Mouse (Mus musculus) liver, embryonic 11.5 days (tissue): Measurements from ENCODE around the gene Mrpl55. TPM values are rescaled to one million over a fixed set of nuclear protein-coding genes. Genes with fewer than 3 reads are reported as not detected.

Experiments
- ATAC-seq: fragments of 200-750 bp; cut with Nextera tagmentation; replicated peaks from 2 replicates; pipeline ENCODE4 v1.8.0; 2017; ENCODE audit warnings: moderate number of reproducible peaks, mild to moderate bottlenecking, moderate TSS enrichment, moderate library complexity; ENCODE audit not compliant: low FRiP score
- DNase-seq: peaks from one replicate; pipeline ENCODE4 v3.0.0-alpha.2; 2017; ENCODE audit warnings: low spot score
- H3K27ac ChIP-seq: fragments of 300-500 bp; sonication (generic); 2 replicates; pipeline ENCODE4 v1.5.1; 2014; ENCODE audit warnings: mild to moderate bottlenecking, low read depth, low read length, control low read depth
- H3K27me3 ChIP-seq: fragments of 300-500 bp; sonication (generic); replicated peaks from 2 replicates; pipeline ENCODE4 v1.6.1; 2014; ENCODE audit warnings: low read length, mixed read lengths; ENCODE audit not compliant: control insufficient read depth, insufficient read depth
- H3K36me3 ChIP-seq: fragments of 300-500 bp; sonication (generic); 2 replicates; pipeline ENCODE4 v1.6.1; 2014; ENCODE audit warnings: mild to moderate bottlenecking, low read length, moderate library complexity, mixed read lengths; ENCODE audit not compliant: control insufficient read depth, insufficient read depth
- H3K4me1 ChIP-seq: fragments of 300-500 bp; sonication (generic); replicated peaks from 2 replicates; pipeline ENCODE4 v1.6.1; 2014; ENCODE audit warnings: low read length, mixed read lengths; ENCODE audit not compliant: control insufficient read depth, insufficient read depth
- H3K4me2 ChIP-seq: fragments of 300-500 bp; sonication (generic); 2 replicates; pipeline ENCODE4 v1.6.1; 2014; ENCODE audit warnings: mild to moderate bottlenecking, control low read depth, moderate library complexity
- H3K4me3 ChIP-seq: fragments of 300-500 bp; sonication (generic); 2 replicates; pipeline ENCODE4 v1.5.1; 2014; ENCODE audit warnings: low read depth, low read length, control low read depth
- H3K9ac ChIP-seq: fragments of 300-500 bp; sonication (generic); 2 replicates; pipeline ENCODE4 v1.6.1; 2014; ENCODE audit warnings: low read depth, low read length, control low read depth
- H3K9me3 ChIP-seq: fragments of 300-500 bp; sonication (generic); 2 replicates; pipeline ENCODE4 v1.6.1; 2016; ENCODE audit warnings: low read length, inconsistent platforms, mixed read lengths; ENCODE audit not compliant: control insufficient read depth
- WGBS: fragments of 180-500 bp; shearing (Covaris S2); extraction: QIAGEN DNeasy Blood & Tissue Kit; methylation state at CpG from one replicate; pipeline ENCODE4 v1.1.7; 2014; 5-methylcytosine and 5-hydroxymethylcytosine counted together
- polyA plus RNA-seq: library from polyadenylated mRNA; unstranded; fragments of >200 nt; fragmentation: Nextera tagmentation; extraction: Ambion mirVana; gene quantifications from 2 replicates; pipeline ENCODE4 v1.2.1, GENCODE M21; 2014

Gene Mrpl55
- polyA plus RNA-seq, 1 experiment from 2014 or later, result 104 TPM

DNA sequence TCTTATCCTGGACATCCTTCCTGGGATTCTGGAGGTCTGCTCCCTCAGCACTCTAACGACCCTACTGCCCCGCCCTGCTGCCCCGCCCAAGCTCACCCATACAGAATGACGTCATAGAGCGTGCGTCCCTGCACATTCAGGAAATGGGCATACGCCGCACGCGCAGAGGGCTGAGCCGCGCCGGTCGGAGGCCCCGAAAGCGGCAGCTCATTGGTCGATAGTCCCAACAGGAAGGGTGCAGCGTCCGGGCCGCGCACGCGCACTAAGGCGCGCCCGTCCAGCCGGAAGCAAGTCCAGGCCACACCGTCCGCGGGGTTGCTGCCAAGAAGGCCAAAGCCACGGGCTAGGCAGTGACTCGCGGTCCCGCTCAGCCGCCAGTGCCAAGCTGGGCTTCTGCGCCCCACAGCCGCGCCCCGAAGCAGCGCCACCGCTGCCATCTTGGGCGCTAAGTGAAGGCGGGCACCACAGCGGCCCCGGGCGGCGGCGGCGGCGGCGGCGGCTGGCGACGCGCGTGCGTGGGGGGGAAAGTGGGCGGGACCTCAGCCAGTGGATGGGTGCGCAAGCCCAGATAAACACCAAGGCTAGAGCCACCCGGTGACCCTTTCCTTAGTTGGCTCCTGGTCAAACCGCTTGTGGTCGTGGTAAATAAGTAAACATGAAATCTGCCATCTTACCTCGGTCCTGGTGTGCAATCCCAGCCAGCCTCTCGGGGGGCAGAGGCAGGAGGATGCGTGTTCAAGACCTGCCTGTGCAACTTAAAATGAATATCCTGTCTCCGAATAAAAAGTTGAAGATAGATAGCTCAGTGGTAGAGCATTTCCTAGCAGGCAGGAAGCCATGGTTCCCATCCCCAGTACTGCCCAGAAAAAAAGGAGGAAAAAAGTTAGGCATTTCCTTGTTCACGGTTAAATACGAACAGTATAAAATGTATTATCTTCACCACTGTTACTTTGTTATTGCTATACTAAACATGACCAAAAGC, 38.7 kb upstream of the Mrpl55 start, which contains the start of gene Iba57:
Gene Iba57 (minus strand): TSS at position 485 of the 982 bp plus-strand sequence.
- WGBS, result 2% methylated on average over 68 of the region's 68 CpGs
- ATAC-seq (peak; percentile 91), DNase-seq (peak; percentile 96)
- no peaks in the 10 kb centered on the region for H3K27me3 ChIP-seq
- H3K4me3 ChIP-seq, result peak within 1 kb of the TSS; percentile 77
- peak within 1 kb of the TSS; percentile 92 for H3K4me2 ChIP-seq
- peak within 1 kb of the TSS; percentile 100 for H3K27ac ChIP-seq
- H3K4me1 ChIP-seq, result peaks cover 30% of the 10 kb centered on the region
- H3K36me3 ChIP-seq, result peaks cover 2% of the 10 kb centered on the region
- H3K9ac ChIP-seq, result peak within 1 kb of the TSS; percentile 94
- H3K9me3 ChIP-seq, result no peaks in the 10 kb centered on the region

- H3K9me3 ChIP-seq, result no peaks in the 10 kb centered on the region
- H3K27ac ChIP-seq, result peak overlapping the region; percentile 100
- no peaks in the 10 kb centered on the region for H3K27me3 ChIP-seq
- H3K4me3 ChIP-seq, result peak overlapping the region; percentile 77
- no peaks in the 10 kb centered on the region; the same call in 1 of the 2 replicates for H3K36me3 ChIP-seq
- DNase-seq (peak; percentile 64), ATAC-seq (peak; percentile 80)
- H3K9ac ChIP-seq, result peak overlapping the region; percentile 94
- peak overlapping the region; percentile 92 for H3K4me2 ChIP-seq
- 42% methylated on average over 9 of the region's 9 CpGs for WGBS
- H3K4me1 ChIP-seq, result peaks cover 30% of the 10 kb centered on the region
Observed at GRCm38 (mm10) chr11:59164384-59164783, 37.9 kb upstream of the Mrpl55 start.

DNA sequence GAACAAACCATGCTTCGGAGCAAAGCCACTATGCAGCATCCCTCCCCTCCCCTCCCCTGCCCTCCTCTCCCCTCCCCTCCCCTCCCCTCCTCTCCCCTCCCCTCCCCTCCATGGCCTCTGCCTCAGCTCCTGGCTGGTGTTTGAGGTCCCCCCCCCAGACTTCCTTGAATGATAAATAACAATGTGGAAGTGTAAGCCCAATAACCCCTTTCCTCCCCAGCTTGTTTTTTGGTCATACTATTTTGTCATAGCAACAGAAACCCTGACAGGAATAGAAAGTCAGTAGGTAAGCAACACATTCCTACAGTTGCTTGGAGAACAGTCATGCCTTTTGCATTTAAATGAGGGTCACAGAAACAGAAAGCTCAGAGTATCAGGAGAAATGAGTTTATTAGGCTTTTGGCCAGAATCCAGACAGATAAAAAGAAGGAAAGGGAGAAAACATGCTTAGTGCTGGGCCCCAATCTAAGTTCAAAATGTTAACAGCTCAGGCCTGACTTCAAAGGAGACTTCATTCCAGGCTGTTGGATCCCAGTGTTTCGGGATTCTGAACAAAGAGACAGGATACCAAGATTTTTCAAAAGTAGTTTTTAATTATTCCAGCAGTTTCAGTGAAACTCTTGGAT, 36.6 kb upstream of the Mrpl55 start:
- ATAC-seq (no peak), DNase-seq (no peak)
- Histone ChIP-seq H3K27me3 (no peaks in the 10 kb centered on the region), H3K4me3 (no peak overlapping the region), H3K27ac (peak overlapping the region; percentile 100), H3K36me3 (no peaks in the 10 kb centered on the region; the same call in 1 of the 2 replicates), H3K4me1 (peaks cover 33% of the 10 kb centered on the region), H3K9ac (peak overlapping the region; percentile 42; the same call in 1 of the 2 replicates), H3K9me3 (no peaks in the 10 kb centered on the region), H3K4me2 (no peak overlapping the region)
- WGBS, result 45% methylated on average over 2 of the region's 2 CpGs

DNA sequence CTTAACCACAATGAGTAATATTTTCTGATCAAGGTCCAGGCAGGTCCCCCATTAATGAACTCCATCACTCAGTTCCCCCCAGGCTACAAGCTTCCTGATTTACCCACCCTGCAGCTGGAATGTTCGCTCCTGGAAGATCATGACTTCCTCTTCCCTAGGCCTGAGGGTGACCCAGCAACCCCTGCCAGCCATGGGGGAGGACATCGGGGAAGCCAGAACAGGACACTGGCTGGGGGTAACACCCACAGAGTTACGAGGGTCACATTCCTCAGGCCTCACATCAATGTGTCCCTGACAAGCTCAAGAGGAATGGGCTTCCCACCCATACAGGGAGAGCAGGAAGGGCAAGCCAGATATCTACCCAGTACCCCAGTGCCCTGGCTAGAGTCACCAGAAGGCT, 32.5 kb upstream of the Mrpl55 start:
- H3K4me1 ChIP-seq, result peaks cover 15% of the 10 kb centered on the region
- H3K36me3 ChIP-seq, result no peaks in the 10 kb centered on the region
- WGBS, result 60% methylated on average over 3 of the region's 3 CpGs
- no peak overlapping the region for H3K27ac ChIP-seq
- no peak overlapping the region for H3K9ac ChIP-seq
- no peak overlapping the region for H3K4me3 ChIP-seq
- no peak overlapping the region for H3K4me2 ChIP-seq
- no peaks in the 10 kb centered on the region for H3K9me3 ChIP-seq
- DNase-seq, result no peak
- peaks cover 12% of the 10 kb centered on the region for H3K27me3 ChIP-seq
- no peak for ATAC-seq

DNA sequence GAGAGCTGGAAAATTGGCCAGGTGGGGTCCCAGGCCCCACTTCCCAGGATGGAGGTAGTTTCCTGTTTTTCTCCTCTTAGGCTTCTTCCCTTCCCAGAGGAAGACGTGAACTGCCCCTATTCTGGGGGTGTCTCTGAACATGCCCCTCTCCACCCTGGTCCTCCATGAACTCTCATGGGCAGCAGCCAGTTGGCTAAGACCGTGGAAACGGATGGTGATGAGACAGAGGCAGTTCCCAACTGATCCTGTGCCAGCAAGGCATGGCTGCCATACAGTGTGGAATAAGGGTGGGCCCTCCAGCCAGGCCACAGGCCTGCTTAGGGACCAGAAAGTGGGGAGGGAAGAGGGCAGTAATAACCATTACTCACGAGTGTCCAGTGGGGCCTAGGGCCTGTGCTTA, 31.7 kb upstream of the Mrpl55 start:
- peaks cover 20% of the 10 kb centered on the region for H3K27me3 ChIP-seq
- ATAC-seq, result no peak
- H3K4me3 ChIP-seq, result no peak overlapping the region
- H3K9ac ChIP-seq, result no peak overlapping the region
- H3K4me2 ChIP-seq, result no peak overlapping the region
- H3K9me3 ChIP-seq, result no peaks in the 10 kb centered on the region
- peaks cover 10% of the 10 kb centered on the region for H3K4me1 ChIP-seq
- H3K27ac ChIP-seq, result no peak overlapping the region
- WGBS, result 78% methylated on average over 4 of the region's 4 CpGs
- no peaks in the 10 kb centered on the region for H3K36me3 ChIP-seq
- no peak for DNase-seq

GRCm38 (mm10) chr11:59174189-59174838, 28.0 kb upstream of the Mrpl55 start:
- Histone ChIP-seq H3K27ac (no peak overlapping the region), H3K9ac (no peak overlapping the region), H3K4me1 (peaks cover 3% of the 10 kb centered on the region; the same call in 1 of the 2 replicates), H3K4me3 (no peak overlapping the region), H3K36me3 (no peaks in the 10 kb centered on the region), H3K4me2 (no peak overlapping the region), H3K9me3 (no peaks in the 10 kb centered on the region), H3K27me3 (peaks cover 57% of the 10 kb centered on the region)
- ATAC-seq (no peak), DNase-seq (no peak)
- WGBS, result 54% methylated on average over 6 of the region's 6 CpGs

GRCm38 (mm10) chr11:59176475-59176874, 25.8 kb upstream of the Mrpl55 start:
- Histone ChIP-seq H3K4me3 (0 out of 2 replicates have a peak overlapping the region, but pooled peaks have one; percentile 1), H3K27ac (no peak overlapping the region), H3K4me2 (peak overlapping the region; percentile 3; the same call in 1 of the 2 replicates), H3K4me1 (no peaks in the 10 kb centered on the region), H3K9ac (no peak overlapping the region), H3K36me3 (no peaks in the 10 kb centered on the region), H3K9me3 (no peaks in the 10 kb centered on the region), H3K27me3 (peaks cover 64% of the 10 kb centered on the region)
- 4% methylated on average over 45 of the region's 48 CpGs for WGBS
- DNase-seq (no peak), ATAC-seq (no peak)

DNA sequence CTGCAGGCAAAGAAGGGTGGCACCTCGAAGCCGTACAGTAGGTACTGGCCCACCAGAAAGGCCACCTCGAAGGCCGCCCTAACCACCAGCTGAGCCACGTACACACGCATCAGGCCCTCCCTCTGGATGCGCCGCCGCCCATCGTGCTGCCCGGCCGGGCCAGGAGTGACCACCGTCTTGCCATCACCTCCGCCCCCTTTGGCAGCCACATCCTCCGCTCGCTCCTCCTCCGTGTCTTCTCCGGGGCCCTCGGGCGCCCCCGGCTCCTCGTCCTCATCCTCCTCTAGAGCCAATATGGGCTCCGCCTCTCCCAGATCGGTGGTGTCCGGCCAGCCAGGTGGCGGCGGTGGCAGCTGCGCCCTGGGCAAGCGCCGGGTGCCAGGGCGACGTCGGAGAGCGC, 25.4 kb upstream of the Mrpl55 start:
- H3K9ac ChIP-seq, result no peak overlapping the region
- no peak for ATAC-seq
- no peak for DNase-seq
- H3K4me3 ChIP-seq, result no peak overlapping the region
- no peaks in the 10 kb centered on the region for H3K4me1 ChIP-seq
- 11% methylated on average over 34 of the region's 34 CpGs for WGBS
- H3K27me3 ChIP-seq, result peaks cover 64% of the 10 kb centered on the region
- no peaks in the 10 kb centered on the region for H3K36me3 ChIP-seq
- no peak overlapping the region for H3K27ac ChIP-seq
- H3K9me3 ChIP-seq, result no peaks in the 10 kb centered on the region
- H3K4me2 ChIP-seq, result no peak overlapping the region; the same call in 1 of the 2 replicates
